1 mouse cellular context compared by ENCODE assay signal in the genomic region with DNA sequence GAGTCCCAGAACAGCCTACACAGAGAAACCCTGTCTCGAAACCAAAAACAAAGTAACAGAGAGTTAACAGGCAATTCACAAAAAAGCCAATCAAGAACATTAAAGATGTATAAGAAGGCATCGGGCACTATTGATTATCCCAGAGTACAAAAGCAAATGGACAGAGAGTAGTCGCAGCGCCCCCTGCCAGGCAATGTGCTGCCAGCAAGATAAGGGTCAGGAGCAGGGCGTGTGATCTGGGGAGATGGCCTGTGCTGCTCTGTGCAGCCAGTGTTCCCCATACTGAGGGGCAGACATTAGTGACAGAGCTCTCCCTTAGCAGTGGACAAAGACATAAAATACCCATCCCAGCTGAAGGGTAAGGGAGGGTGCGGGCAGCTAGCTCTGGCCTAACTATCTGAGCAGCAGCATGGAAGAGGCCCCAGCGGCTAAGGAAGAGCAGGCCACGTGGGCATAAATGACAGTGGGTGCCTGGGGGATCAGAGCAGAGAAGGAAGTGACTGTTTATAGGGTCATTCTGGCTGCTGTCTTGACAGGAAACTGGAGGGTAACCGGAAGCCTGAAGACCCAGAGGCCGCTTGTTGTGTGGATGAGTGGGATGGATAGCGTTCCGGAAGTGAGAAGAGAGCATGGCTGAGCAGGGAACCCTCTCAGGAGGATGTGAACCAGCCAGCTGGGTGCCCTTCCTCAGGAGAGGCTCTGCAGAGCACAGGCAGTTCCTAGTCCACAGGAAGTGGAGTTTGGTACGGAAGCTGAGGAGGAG.
TF ChIP-seq lines count a peak whose summit lies in the region.

No protein-coding gene starts in this region.

TF ChIP-seq in ES-E14, 5 proteins besides CTCF, POLR2A, EP300 and RAD21:
- TF ChIP-seq ZNF384 (IDR thresholded peaks at IDR 0.05; ENCODE audit: low read depth, low read length) (no peak), CHD2 (IDR thresholded peaks at IDR 0.05; ENCODE audit: low read depth, low read length) (no peak), HCFC1 (IDR thresholded peaks at IDR 0.05; ENCODE audit: borderline replicate concordance, insufficient read depth, low read length) (no peak), ZC3H11A (IDR thresholded peaks at IDR 0.05; ENCODE audit: borderline replicate concordance, low read depth, low read length) (no peak), MAFK (IDR thresholded peaks at IDR 0.05; ENCODE audit: insufficient read depth, low read depth, low read length) (no peak)
